Mouse (Mus musculus): Measurements from ENCODE around the gene Gm20388.
"Not testable (repeated sequence)": the region's sequence is repeated elsewhere in the genome, so short reads cannot be mapped to it uniquely, and the experiment has no call there.

The Gm20388 gene

DNA sequence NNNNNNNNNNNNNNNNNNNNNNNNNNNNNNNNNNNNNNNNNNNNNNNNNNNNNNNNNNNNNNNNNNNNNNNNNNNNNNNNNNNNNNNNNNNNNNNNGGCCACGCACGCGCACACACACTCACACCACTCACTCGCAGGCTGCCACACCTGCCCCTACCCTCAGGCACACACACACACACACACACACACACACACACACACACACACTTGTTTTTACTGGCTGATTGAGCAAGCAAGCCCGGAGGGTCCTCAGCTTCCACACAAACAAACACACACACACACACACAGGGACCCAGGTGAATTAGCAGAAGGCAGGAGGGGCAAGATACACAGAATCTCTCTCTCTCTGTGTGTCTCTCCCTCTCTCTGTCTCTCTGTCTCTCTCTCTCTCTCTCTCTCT is 3702.0 kb downstream of the Gm20388 start:
- not testable (repeated sequence) for DNase-seq

DNA sequence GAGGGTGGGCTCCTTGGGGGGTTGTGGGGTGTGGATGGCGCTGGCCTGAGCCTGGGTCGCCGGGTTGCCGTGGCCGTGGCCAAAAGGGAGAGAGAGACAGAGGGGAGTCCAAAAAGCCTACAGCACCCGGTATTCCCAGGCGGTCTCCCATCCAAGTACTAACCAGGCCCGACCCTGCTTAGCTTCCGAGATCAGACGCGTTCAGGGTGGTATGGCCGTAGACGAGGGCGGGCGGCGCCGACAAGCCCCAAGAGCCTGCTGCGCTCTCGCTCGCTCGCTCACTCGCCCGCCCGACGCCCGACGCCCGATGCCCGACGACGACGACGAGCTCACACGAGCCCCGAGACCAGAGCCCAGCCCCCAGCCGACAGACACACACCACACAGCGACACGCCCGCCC is 3712.9 kb downstream of the Gm20388 start:
- not testable (repeated sequence) for DNase-seq

DNA sequence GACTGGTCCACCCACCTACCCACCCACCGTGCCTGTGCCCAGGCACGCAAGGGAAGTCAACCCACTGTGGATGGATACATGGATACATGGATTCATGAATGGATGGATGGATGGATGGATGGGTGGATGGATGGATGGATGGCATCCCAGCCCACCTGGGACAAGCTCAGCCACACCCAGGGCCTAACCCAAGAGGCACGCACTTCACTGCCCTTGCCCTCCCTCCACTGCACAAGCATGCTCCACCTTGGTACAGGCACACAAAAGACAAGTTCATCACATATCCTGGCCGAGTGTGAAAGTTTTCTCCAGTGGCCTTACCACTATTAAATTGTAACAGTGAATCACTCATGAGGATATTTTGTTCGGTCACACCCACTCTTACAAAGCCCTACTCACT is 3713.6 kb downstream of the Gm20388 start:
- no peak for DNase-seq

DNA sequence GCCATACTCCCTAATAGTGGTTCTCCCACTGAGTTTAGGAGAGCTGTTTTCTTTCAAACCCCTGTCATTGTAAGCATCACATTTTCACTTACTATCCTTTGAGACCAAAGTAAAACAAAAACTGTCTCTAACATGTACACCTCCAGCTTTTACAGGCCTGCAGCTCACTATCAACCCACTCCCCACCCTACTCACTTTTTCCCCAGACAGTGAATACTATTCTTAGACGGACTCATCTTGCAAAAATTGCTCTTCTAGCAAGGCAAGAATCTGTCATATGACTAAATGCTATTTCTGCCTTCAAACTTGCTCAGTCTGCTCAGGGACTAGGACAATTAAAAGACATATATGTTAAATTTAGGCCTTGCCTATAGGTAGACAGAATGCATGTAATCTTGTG is 3714.1 kb downstream of the Gm20388 start:
- DNase-seq: no peak

DNA sequence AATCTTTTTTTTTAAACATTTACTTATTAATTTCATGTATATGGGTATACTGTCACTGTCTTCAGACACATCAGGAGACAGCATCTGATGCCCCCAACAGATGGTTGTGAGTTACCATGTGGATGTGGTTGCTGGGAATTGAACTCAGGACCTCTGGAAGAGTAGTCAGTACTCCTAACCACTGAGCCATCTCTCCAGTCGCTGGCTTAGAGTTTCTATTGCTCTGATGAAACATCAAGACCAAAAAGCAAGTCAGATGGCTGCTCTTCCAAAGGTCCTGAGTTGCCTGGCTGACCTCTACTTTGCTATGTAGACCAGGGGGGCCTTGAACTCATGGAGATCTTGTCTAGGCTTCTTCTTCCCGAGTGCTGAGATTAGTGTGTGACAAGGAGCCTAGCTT is 3715.1 kb downstream of the Gm20388 start:
- DNase-seq: no peak

DNA sequence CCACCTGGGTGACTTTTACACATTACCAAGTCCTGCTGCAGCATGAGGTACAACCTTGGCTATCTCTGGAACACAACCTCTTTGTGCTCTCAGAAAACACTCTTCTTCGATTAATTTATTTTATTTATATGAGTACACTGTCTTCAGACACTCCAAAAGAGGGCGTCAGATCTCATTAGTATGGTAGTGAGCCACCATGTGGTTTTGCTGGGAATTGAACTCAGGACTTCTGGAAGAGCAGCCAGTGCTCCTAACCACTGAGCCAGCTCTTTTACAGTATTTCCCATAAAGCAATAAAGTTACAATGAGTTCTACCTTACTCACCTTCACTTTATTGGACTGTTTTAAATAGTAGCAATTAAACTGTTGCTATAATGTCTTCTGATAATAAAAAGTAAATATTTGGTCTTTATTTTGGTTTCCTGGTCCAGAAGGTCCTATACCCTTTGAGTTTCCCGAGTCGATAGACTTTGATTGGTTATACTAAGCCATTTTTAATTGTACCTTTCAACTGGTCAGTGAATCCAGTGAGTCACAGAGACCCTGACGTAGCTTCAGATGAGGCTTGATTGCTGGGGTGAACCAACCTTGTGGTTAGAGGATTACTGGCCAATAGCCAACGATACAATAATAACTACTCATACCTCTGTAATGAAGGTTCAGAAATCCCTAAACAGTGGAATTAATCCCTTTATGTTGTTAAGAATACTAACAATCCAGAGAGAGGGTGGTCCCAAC is 3716.9 kb downstream of the Gm20388 start:
- no peak for DNase-seq

DNA sequence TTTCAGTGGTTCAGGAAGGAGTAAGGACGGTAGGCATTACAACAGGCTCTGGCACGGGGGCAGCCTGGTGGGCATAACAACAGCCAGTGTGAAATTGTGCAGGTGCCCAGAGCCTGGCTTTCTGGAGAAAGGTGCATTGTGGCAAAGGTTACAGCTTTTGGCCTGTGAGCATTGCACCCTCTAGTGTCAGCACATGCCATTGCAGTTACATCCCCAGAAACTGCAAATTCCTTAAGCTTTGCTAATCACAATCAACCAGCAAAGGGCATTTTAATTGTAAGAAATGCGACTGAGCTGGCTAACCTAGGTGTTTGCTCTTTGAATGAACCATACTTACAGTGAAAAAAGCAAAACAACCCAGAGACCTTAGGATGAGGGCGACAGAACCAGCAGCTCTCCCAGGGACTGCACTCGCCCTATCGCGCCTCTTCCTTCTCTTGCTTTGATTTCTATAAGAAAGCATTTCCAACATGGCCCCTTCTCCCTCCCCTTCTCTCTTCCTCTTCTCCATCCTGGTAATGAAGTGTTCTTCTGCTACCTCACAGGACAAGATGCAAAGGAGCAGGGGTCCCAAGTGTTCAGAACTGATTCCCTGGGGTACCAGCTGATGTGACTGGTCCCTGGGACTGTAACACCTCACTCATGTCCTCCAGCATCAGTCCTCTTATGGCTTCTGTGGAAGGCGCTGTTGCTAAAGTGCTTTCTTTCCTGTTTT is 3717.8 kb downstream of the Gm20388 start:
- DNase-seq: peak; percentile 50

DNA sequence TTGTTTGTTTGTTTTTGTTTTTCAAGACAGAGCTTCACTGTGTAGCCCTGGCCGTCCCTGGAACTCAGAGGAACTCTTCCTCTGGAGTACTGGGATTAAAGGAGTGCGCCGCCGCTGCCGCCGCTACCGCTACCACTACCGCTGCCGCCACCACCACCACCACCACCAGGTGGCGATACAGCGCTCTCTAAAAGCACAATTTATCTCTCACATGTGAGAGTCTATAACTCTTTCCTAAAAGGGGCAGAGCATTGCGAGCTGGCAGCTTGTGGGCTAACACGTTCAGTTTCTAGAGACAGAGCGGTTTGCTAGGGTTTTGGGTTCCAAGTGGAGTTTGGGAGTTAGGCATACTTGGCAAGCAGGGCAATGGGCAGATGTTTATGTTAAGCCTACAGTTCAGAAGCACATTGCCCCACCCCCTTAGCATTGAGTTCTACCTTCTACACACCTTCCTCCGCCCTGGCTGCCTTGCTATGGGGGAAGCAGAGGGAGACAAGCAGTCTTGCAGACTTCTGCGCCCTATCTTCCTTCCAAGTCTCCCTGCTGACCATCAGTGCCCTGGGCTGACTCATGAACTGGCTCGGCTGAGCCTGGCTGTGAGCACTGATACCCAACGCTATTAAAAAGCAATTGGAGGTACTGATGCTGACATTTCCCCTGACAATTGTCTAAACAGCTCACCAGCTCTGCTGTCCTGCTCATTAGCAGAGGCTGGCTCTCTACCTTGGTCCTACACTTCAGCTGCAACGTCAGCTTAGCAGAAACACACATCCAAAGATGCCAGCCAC is 3718.5 kb downstream of the Gm20388 start:
- DNase-seq: peak; percentile 78

DNA sequence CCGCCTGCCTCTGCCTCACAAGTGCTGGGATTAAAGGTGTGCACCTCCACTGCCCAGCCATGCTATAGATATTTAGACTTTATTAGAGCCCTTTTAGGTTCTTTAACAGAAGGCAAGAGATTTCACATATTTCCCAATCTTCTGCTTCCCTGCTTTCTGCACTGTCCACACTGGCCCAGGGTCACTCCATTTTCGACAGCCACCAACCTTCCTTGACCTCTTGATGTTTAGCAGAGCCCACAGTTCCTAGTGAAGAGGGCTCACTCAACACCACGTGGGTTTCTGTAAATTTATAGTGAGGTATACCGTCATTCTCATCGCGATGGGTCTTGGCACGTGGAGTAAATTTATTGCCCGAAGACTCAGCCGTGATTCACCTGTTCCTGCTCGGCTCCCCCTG is 3719.4 kb downstream of the Gm20388 start:
- DNase-seq: no peak

DNA sequence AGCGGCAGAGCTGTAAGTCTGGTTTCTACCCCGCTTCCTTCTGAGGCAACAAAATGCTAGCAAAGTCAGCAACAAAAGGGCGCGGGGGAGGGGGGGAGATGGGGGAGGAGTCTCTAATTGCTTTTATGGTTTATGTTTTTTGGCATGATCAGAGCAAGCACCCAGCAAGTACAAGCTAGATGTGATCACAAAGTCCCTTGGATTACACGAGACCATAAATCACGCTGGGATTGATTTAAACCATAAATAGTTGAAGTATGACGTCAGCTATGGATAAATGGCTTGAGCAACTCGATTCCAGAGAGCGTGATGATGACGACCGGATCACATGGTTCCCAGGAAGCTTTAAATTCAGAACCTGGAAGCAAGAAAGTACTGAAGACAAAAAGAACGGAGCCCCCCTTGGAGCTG is 3720.2 kb downstream of the Gm20388 start:
- DNase-seq: no peak

DNA sequence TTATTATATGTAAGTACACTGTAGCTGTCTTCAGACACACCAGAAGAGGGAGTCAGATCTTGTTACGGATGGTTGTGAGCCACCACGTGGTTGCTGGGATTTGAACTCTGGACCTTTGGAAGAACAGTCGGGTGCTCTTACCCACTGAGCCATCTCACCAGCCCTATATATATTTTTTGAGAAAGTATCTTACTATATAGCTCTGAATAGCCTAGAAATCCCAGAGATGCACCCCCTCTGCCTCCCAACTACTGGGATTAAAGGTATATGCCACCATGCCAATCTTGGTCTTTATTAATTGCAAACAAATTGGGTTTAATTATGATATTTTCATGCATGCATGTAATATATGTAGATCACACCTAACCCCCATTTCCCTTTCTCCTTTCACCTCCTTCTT is 3721.1 kb downstream of the Gm20388 start:
- DNase-seq: not testable (repeated sequence)

DNA sequence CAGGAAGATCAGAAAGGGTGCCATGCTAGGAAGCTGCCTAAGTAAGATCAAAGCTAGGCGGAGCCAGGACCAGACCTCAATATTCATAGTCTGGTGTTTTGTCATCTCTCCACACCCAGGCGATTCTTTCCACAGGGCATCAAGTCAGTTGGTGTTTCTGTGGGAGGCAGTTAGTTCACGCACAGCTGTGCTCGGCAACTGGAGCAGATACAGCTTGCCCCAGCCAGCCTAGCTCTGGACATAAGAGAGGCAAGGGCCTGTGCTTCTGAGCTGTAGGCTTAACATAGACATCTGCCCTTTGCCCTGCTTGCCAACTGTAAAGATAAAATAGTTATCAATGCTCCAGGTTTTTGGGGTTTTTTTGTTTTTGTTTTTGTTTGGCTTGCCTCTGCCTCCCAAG is 3721.6 kb downstream of the Gm20388 start:
- no peak for DNase-seq

DNA sequence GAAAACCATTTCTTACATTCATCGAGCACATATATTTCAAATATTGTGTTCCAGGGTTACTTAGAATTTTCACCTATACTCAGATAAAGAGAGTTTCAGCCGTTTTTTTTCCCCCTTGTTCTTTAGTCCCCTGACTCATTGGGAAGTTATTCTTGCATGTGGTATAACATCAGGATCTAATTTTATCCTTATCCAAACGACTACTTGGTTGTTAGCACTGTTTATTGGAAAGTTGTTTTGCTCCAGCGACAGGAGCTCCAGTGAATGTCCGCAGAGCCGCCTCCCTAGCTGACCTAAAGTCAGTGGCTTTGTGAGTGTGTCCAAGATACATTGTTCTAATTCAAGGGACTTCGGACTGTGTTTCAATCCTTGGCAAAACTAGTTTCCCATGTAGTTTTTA is 3723.2 kb downstream of the Gm20388 start:
- DNase-seq: no peak

DNA sequence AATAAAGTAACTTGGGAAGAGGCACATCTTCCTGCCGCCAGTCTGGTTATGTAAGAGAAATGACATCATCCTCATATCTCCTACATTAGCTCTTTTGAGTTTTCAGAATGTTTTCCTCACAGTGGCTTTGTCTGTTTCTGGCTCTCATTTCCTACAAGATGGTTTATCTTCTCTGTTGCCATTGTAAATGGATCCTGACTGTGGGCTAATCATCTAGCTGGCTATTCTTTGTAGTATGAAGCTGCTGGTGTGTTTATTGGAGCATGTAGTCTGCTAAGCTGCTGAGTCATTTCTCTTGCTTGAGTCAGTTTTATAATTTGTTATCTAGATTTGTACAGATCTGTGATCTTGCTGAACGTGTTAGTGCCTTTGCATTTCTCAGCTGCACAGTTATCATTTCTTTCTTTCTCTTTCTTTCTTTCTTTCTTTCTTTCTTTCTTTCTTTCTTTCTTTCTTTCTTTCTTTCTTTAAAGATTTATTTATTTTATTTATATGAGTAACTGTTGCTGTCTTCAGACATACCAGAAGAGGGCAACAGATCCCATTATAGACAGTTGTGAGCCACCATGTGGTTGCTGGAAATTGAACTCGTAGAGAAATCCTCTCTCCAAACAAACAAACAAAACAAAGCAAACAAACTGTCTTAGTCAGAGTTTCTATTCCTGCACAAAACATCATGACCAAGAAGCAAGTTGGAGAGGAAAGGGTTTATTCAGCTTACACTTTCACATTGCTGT is 3723.9 kb downstream of the Gm20388 start:
- no peak for DNase-seq

DNA sequence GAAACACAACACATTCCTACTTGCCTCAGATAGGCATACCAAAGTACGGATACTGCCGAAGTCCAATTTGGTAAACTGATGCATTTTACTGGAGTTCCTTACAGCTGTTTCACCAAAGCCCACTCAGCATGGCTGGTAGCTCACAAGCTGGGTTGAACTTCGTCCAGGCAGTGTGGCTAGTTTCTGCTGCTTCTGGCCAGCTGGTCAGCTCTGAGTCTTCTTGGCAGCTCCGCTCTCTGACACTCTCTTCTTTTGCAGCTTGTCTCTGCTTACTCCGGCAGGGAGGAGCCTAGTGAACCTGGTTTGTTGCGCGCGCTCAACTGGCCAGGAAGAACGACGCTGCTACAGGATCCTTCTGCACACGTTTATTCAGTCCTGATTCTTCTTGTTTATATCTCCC is 3725.0 kb downstream of the Gm20388 start:
- DNase-seq: no peak

DNA sequence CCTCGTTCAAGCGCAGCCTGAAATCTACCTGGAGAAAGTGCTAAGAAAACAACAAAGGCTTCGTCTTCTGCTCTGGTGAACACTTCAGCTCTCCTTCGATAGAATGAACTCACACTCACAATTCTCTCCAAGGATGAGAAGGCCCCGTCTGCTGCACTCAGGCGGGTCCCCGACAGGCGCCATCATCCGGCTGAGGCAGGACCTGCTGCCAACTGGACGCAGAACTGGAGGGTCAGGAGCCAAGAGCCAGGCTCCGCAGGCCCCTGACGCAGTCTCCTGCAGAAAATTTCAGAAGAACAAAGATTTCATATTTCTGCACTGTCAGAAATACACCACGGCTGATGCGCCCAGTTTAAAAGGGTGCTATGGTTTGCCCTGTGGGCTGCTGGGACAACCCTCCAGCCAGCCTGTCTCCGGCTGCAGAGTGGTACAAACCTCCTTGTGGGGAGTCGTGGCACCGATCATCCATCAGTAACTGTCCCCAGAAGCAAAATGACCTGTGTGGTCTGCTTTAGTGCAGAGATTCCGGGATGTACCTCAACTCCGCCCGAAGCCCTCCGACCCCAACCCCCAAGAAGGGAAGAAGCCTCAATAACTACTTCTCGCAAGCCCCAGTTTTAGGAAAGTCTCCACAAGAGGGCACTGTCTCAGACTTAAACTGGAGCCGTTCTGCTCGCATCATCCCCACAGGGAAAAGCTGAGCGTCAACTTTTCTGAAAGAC is 3732.8 kb downstream of the Gm20388 start:
- peak; percentile 76 for DNase-seq

DNA sequence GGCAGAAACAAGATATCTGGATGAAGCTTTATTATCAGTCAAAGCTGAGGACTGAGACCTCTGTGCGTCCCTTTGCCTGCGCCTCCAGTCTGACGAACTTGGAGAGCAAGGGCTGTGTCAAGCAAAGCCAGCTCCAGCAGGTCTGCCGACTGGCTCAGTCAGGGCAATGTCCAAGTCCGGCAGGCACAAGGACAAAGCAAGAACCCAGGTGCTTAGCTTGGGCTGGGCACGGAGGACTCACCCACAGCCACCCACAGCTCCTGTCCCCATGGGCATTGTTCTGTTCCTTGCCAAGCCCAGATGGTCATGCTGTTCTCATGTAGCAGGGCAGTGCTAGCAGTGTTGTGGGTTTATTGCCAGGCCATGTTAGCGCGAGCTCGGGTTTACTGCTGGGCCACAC is 3734.6 kb downstream of the Gm20388 start:
- DNase-seq: no peak

DNA sequence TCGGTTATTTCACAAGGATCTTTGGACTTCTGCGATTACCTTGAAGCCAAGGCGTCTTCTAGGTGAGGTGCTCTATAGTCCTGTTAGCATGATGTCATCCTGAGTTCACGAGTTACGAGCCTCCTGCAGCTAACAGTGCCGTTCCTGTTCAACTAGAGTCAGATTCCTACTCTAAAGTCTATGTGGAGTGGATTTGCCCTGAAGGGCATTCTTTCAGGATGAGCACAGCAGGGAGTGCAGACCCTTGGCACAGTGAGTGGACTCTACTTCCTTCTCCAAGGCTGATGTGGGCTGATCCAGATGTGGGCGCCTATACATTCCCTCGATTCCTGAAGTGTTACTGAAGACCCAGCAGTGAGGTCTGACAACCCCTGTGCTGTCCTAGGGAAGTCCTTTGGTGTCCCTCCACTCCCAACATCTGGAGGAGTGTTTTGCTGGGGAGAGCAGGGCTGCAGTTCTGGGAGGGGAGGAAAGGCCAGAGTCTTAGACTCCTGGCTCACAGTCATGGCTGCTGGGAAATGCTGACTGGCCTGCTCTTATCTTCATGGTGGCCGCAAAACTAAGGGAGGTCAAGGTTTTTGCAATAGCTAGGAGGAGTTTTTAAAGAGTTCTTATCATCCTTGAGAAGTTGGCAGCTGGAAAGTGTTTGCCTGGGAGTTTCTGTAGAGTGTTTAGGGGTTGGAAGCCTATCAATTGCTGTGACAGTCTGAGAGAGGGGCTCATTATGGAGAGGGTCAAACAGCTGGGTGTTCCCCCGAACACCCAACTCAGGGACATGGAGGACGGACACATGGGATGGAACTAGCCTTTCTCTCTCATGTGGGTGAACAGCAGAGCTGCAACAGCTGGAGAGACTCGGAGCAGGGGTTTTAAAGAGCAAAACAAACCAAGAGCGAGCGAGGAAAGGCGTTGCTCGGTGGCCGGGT is 3737.9 kb downstream of the Gm20388 start:
- DNase-seq: no peak

DNA sequence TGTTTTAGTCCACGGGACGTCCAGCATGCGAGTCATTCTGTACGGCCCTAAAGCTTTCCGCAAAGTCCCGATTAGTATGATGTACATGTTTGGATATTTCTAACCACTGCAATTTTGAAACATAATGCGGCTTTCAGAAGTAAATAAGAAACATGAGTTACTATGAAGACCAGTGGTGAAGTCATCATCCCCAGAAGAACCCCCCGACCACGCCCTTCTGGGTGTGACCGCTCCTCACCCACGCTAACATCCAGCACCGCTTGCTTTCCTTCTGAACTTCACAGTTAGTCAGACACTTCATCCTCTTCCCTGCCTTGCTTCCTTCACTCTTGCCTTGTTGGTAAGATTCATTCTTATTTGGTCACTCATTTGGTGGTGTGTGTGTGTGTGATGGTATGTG is 3738.8 kb downstream of the Gm20388 start:
- no peak for DNase-seq

DNA sequence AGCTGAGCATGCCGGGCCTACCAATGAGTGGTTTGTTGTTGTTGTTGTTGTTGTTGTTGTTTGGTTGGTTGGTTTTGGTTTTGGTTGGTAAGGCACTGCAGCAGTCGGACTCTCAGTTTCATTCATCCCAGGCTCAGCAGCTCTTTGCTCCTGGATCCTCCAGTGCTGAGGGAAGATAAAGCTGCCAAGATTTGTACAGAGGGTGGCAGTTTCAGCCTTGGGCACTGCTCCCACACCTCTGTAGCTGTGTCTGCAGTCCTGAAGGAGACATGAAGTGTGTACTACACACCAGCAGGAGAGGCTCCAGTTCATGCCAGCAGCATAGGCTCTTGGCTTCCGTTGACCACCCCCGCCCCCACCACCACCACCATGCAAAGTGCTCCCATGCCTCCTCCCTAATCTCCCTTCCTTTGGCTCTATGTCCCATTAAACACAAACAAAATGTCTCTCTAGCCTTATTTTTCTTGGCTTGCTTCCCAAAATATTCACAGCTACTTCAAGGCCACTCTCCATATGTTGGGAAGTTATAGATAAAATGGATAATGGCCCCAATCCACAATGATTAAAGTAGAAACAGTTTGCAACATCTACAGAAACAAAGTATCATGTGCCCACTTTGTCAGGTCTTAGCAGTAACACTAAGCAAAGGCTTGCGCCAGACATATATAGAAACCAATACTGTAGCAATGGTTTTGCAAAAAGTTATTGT is 3740.9 kb downstream of the Gm20388 start:
- no peak for DNase-seq

DNA sequence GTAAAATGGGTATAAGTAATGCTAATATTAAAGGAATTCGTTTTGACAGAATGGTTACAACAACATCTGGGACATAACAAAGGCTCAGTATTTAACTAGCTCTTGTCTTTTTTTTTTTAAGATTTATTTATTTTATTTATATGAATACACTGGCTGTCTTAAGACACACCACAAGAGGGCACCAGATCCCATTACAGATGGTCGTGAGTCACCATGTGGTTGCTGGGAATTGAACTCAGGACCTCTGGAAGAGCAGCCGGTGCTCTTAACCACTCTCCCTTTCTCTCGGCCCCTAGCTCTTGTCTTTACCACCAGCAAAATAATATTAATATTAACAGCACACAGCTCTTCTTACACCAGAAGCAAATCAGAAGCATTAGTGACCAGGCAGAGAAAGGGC is 3742.0 kb downstream of the Gm20388 start:
- no peak for DNase-seq
